Mouse (Mus musculus) stomach, embryonic 14.5 days (tissue): ENCODE results near the gene Pih1d1. TPM values are rescaled to one million over a fixed set of nuclear protein-coding genes. Genes with fewer than 3 reads are reported as not detected.

Source experiments
- ATAC-seq: fragments of 200-750 bp; cut with Nextera tagmentation; 2 replicates; pipeline ENCODE4 v1.8.0; 2017; ENCODE audit warnings: low read depth, moderate TSS enrichment; ENCODE audit not compliant: insufficient number of reproducible peaks, insufficient read depth, low FRiP score
- H3K27ac ChIP-seq: fragments of 300-500 bp; sonication (generic); 2 replicates; pipeline ENCODE4 v1.5.1; 2014; ENCODE audit warnings: mild to moderate bottlenecking, low read length, moderate library complexity, mixed read lengths
- H3K27me3 ChIP-seq: fragments of 300-500 bp; sonication (generic); 2 replicates; pipeline ENCODE4 v1.6.1; 2014; ENCODE audit warnings: low read length, control low read depth, mixed read lengths; ENCODE audit not compliant: control insufficient read depth, insufficient read depth
- H3K36me3 ChIP-seq: fragments of 300-500 bp; sonication (generic); 2 replicates; pipeline ENCODE4 v1.6.1; 2014; ENCODE audit warnings: mild to moderate bottlenecking, control low read depth, low read length, moderate library complexity, mixed read lengths; ENCODE audit not compliant: control insufficient read depth, insufficient read depth
- H3K4me1 ChIP-seq: fragments of 300-500 bp; sonication (generic); 2 replicates; pipeline ENCODE4 v1.6.1; 2014; ENCODE audit warnings: low read length, control low read depth, mixed read lengths; ENCODE audit not compliant: control insufficient read depth, insufficient read depth
- H3K4me2 ChIP-seq: fragments of 300-500 bp; sonication (generic); replicated peaks from 2 replicates; pipeline ENCODE4 v1.6.1; 2014; ENCODE audit warnings: low read depth, low read length, control low read depth
- H3K4me3 ChIP-seq: fragments of 300-500 bp; sonication (generic); 2 replicates; pipeline ENCODE4 v1.5.1; 2014; ENCODE audit warnings: low read depth, low read length, control low read depth
- H3K9ac ChIP-seq: fragments of 300-500 bp; sonication (generic); replicated peaks from 2 replicates; pipeline ENCODE4 v1.6.1; 2014; ENCODE audit warnings: low read depth, mild to moderate bottlenecking, control low read depth, low read length, moderate library complexity, mixed read lengths
- H3K9me3 ChIP-seq: fragments of 300-500 bp; sonication (generic); 2 replicates; pipeline ENCODE4 v1.6.1; 2016; ENCODE audit warnings: low read depth, low read length, control low read depth; ENCODE audit not compliant: control insufficient read depth
- WGBS: fragments of 180-500 bp; shearing (Covaris S2); extraction: QIAGEN DNeasy Blood & Tissue Kit; methylation state at CpG from one replicate; pipeline ENCODE4 v1.1.7; 2014; 5-methylcytosine and 5-hydroxymethylcytosine counted together
- polyA plus RNA-seq: library from polyadenylated mRNA; unstranded; fragments of >200 nt; fragmentation: Nextera tagmentation; extraction: Ambion mirVana; gene quantifications from 2 replicates; pipeline ENCODE4 v1.2.1, GENCODE M21; 2014

The Pih1d1 gene
- polyA plus RNA-seq, 1 experiment from 2014 or later = 114 TPM

DNA sequence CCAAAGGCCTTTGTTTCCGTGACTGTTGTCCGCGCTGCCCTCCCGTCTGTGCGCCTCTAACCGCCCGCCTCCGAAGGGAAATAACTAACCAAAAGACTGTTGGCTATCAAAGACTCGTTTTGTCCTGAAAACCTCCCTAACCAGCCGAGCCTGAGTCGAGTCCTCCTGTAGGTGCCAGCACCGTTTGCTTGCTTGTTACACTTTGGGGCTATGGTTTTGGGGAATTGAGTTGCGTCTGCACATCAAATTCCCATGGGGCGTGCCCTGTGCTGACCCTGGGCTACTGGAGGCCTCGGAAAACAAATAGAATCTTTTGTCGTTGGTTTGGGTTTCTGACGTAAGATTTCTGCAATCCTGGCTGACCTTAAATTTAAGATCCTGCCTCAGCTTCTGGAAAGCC is 24.8 kb upstream of the Pih1d1 start:
- H3K27ac ChIP-seq = peak overlapping the region; percentile 92
- no peaks in the 10 kb centered on the region for H3K27me3 ChIP-seq
- H3K4me2 ChIP-seq = peak overlapping the region; percentile 76
- H3K4me1 ChIP-seq = peaks cover 22% of the 10 kb centered on the region
- WGBS = 1% methylated on average over 17 of the region's 17 CpGs
- peaks cover 27% of the 10 kb centered on the region for H3K36me3 ChIP-seq
- ATAC-seq = 0 out of 2 replicates have a peak, but pooled peaks have one; percentile 0
- peak overlapping the region; percentile 45 for H3K4me3 ChIP-seq
- peak overlapping the region; percentile 48 for H3K9ac ChIP-seq
- H3K9me3 ChIP-seq = no peaks in the 10 kb centered on the region

DNA sequence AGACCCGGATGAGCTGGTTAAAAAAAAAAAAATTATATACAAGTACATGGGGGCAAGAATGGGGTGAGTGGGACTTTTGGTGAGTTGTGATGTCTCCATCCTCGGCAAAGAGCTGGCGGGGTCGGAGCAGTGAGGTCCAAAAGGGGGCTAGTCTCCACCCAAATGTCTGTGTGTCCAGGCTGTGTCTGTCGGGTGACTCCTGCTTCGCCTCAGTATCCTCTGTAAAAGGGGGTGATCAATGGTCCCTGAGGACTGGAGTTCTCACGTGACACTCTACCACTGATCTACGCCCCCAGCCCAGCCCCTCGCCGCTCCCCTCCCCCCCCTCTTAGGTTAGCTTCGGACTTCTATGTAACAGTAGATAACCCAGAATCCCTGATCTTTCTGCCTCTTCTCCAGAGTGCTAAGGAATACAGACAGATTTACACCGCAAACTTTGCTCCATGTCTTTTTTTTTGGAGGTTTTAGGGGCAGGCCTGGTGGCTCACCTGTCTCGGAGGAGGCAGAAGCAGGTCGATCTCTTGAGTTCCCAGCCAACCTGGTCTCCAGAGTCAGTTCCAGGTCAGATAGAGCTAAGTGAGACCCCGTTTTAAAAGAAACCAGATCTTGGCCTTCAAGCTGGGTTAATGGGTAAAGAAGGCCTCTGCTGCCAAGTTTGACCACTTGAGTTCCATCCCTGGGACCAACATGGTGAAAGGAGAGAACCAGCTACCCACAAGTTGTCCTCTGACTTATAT is 24.2 kb upstream of the Pih1d1 start:
- Histone ChIP-seq H3K4me2 (peak overlapping the region; percentile 76), H3K27me3 (no peaks in the 10 kb centered on the region), H3K4me3 (peak overlapping the region; percentile 45), H3K9ac (no peak overlapping the region), H3K36me3 (peaks cover 24% of the 10 kb centered on the region), H3K27ac (peak overlapping the region; percentile 92; the same call in 1 of the 2 replicates), H3K9me3 (no peaks in the 10 kb centered on the region), H3K4me1 (peaks cover 22% of the 10 kb centered on the region)
- WGBS = 53% methylated on average over 15 of the region's 15 CpGs
- no peak for ATAC-seq

DNA sequence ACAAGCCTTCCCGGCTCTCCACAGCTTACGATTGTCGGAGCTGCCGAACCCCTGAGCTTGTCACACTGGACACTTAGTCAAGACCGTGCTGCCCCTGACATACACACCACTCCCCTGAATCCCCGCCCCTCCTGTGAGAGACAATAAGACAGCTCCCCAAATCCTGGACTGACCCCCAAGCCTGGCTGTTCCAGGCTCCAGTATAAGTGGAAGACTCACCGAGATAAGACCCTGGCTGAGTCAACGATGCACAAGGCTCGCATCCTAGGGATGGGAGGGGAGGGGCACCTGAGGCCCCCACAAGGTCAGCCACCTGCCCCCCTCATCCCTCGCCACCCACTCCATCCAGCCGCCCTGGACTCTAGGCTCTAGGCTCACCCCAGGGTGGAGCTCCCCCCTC is 22.3 kb upstream of the Pih1d1 start:
- Histone ChIP-seq H3K4me3 (no peak overlapping the region), H3K9ac (no peak overlapping the region), H3K9me3 (no peaks in the 10 kb centered on the region), H3K4me2 (no peak overlapping the region), H3K27ac (no peak overlapping the region), H3K27me3 (no peaks in the 10 kb centered on the region), H3K4me1 (peaks cover 12% of the 10 kb centered on the region), H3K36me3 (peaks cover 5% of the 10 kb centered on the region)
- WGBS = 72% methylated on average over 11 of the region's 11 CpGs
- ATAC-seq = no peak

DNA sequence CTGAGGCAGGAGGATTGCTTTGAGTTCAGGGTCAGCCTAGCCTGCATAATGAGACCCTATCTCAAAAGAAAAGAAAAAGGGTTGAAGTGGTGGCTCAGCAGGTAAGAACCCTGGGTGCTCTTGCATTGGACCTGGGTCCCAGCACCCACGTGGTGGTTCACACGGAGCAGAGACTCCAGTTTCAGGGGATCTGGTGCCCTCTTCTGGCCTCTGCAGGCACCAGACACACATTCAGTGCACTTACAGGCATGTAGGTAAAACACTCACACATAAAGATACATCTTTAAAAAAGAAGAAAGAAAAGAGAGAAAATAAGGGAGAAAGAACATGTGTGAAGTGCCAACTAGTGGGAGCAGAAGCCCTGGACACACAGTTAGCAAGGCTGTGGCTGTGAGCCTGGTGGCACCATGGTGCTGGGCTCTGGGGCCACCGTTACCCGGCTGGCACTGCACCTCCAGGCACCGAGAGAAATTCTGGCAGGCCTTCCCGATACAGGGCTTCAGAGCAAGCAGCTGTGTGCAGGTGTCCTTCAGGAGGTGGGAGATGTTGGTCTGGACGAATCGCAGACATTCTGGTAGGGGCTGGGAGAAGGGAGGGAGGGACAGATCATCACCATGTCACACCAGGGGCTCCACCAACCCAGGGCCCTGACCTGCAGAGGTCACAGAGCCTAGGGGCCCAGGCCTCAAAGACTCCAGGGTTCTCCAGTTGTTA is 20.5 kb upstream of the Pih1d1 start:
- no peaks in the 10 kb centered on the region for H3K27me3 ChIP-seq

DNA sequence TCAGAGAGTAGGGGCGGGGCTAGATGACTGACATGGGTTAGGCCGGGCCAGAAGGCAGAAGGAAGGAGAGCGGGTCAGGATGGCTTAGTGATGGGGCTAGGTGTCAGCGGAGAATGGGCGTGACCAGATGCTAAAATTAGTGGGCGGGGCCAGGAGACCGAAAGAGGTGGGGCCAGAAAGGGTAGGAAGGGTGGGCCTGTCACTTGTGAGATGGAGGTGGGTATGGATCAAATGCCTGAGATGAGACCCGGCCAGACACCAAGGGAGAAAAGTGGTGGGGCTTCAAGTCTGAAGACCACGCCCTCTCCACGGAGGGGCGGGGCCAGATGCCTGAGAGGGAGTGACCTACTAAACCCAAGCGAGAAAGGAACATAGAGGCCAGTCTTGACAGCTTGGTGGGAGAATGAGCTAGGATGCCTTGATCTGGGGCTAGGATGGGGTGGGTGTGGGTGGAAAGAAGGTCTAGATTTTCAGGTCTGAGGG is 19.5 kb upstream of the Pih1d1 start:
- Histone ChIP-seq H3K4me3 (no peak overlapping the region), H3K4me1 (peaks cover 2% of the 10 kb centered on the region), H3K27ac (no peak overlapping the region), H3K4me2 (no peak overlapping the region), H3K9me3 (no peaks in the 10 kb centered on the region), H3K27me3 (no peaks in the 10 kb centered on the region), H3K9ac (no peak overlapping the region), H3K36me3 (no peaks in the 10 kb centered on the region)
- WGBS = 7% methylated on average over 12 of the region's 12 CpGs
- ATAC-seq = peak; percentile 4; the same call in 1 of the 2 replicates

More for the DNA sequence above, 20.5 kb upstream of the Pih1d1 start:
- H3K9ac ChIP-seq = no peak overlapping the region
- peaks cover 5% of the 10 kb centered on the region for H3K4me1 ChIP-seq
- no peaks in the 10 kb centered on the region for H3K9me3 ChIP-seq
- H3K36me3 ChIP-seq = no peaks in the 10 kb centered on the region
- WGBS = 73% methylated on average over 8 of the region's 8 CpGs
- no peak overlapping the region for H3K4me2 ChIP-seq
- no peak overlapping the region for H3K27ac ChIP-seq
- ATAC-seq = no peak
- no peak overlapping the region for H3K4me3 ChIP-seq

DNA sequence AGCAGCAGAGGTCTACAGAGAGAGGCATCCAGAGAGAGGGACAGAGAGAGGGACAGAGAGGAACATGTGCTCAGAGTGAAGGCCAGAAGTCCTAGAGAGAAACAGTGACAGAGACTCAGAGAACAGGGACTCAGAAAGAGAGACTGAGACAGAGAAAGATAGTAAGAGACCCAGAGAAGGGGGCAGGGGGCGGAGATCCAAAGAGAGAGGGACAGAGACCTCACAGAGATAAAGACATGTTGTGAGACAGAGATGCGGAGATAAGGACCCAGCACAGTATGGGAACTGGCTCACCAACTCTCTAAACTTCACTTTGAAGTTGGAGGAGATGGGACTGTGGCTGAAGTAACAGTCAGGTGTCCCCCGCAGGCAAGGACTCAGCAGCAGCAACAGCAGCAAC is 18.7 kb upstream of the Pih1d1 start:
- Histone ChIP-seq H3K4me1 (no peaks in the 10 kb centered on the region), H3K9me3 (no peaks in the 10 kb centered on the region), H3K36me3 (no peaks in the 10 kb centered on the region), H3K4me2 (no peak overlapping the region), H3K27ac (no peak overlapping the region), H3K9ac (no peak overlapping the region), H3K27me3 (no peaks in the 10 kb centered on the region), H3K4me3 (no peak overlapping the region)
- WGBS = 77% methylated on average over 3 of the region's 3 CpGs
- ATAC-seq = no peak

DNA sequence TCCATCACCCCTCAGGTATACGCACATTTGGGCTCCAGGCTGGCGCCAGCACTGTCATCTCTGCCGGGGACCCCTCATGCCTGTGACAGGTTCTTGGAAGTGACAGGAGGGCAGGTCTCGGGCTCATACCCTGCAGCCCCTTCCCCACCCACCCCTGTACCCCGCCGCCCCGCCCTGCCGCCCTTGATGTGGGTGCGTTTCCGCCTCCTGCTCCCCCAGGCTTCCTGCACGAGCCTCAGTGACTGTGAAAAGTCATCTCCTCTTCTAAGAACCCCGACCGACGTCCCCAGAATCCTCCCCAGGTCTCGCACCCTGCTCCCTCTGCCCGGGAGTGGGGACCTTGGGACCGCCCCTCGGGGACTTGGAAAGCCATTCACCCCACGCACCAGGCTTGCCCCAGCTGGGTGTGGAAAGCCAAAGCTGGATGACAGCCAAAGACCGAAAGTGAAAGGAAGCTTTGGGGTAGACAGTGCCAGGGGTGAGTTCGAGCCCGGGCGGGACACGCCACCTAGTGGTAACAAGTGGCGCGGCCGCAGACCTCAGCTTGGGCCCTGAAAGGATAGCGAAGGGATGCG is 18.0 kb upstream of the Pih1d1 start, which contains the start of the genes Gm45713 and Flt3l:
Gm45713 (minus strand) TSS at position 239 of the 575 bp plus-strand sequence.
Flt3l (minus strand) TSS at position 440 of the 575 bp plus-strand sequence.
- H3K27me3 ChIP-seq = no peaks in the 10 kb centered on the region
- H3K36me3 ChIP-seq = no peaks in the 10 kb centered on the region
- peak within 1 kb of the TSS; percentile 45 for H3K4me3 ChIP-seq
- peak within 1 kb of the TSS; percentile 54 for H3K4me2 ChIP-seq
- ATAC-seq = peak; percentile 86
- no peaks in the 10 kb centered on the region for H3K9me3 ChIP-seq
- no peak within 1 kb of the TSS for H3K27ac ChIP-seq
- H3K9ac ChIP-seq = peak within 1 kb of the TSS; percentile 43
- 2% methylated on average over 29 of the region's 29 CpGs for WGBS
- H3K4me1 ChIP-seq = no peaks in the 10 kb centered on the region
